Mouse (Mus musculus) left cerebral cortex, postnatal 10 days (tissue): ENCODE measurements around the gene Hspg2. TPM values are rescaled to one million over a fixed set of nuclear protein-coding genes. Genes with fewer than 3 reads are reported as not detected.

Experiments
- DNase-seq, 2 experiments: peaks; one replicate each; pipeline ENCODE4 v3.0.0; 2021 to 2022; ENCODE audit warnings: low spot score in 2 of 2, mixed read lengths in 1 of 2; ENCODE audit errors: extremely low spot score in 1 of 2
- intact Hi-C: fragments of 180-260 bp; cut with DNase I; formaldehyde crosslinking; loops from one replicate; pipeline ENCODE4 v1.15.1; 2025
- total RNA-seq, 2 experiments: library from RNA; stranded (reverse); gene quantifications; 2 replicates each; pipeline ENCODE4 v1.2.3; 2021

Hspg2 gene
- total RNA-seq, 2 experiments from 2014 or later = 11.0 to 11.5 TPM

GRCm38 (mm10) chr4:137476065-137476760 is 7.6 kb downstream of the Hspg2 start:
- intact Hi-C loops = no loop called here
- DNase-seq = peak in 1 of 2 experiments; percentile 82

GRCm38 (mm10) chr4:137476761-137477237 is 8.2 kb downstream of the Hspg2 start:
- DNase-seq = peak in 1 of 2 experiments; percentile 67
- intact Hi-C loops = no loop called here

- intact Hi-C loops = no loop called here
These were observed 9.0 kb downstream of the Hspg2 start for GRCm38 (mm10) chr4:137477611-137478010.

GRCm38 (mm10) chr4:137478306-137478705 is 9.7 kb downstream of the Hspg2 start:
- DNase-seq = no peak
- intact Hi-C loops = no loop called here

More at GRCm38 (mm10) chr4:137477611-137478010, 9.0 kb downstream of the Hspg2 start:
- no peak for DNase-seq

- no peak for DNase-seq
- intact Hi-C loops = no loop called here
These were observed 11.2 kb downstream of the Hspg2 start for GRCm38 (mm10) chr4:137479757-137480156.

GRCm38 (mm10) chr4:137480191-137480992 is 11.8 kb downstream of the Hspg2 start:
- intact Hi-C loops = no loop called here
- DNase-seq = no peak

GRCm38 (mm10) chr4:137480993-137481340 is 12.4 kb downstream of the Hspg2 start:
- intact Hi-C loops = no loop called here
- DNase-seq = no peak

- DNase-seq = no peak
- intact Hi-C loops = no loop called here
These were observed 12.9 kb downstream of the Hspg2 start for GRCm38 (mm10) chr4:137481381-137482030.

- no peak for DNase-seq
- intact Hi-C loops = no loop called here
These were observed 15.3 kb downstream of the Hspg2 start for GRCm38 (mm10) chr4:137483871-137484270.

- intact Hi-C loops = no loop called here
- DNase-seq = peak in 1 of 2 experiments; percentile 77
These were observed 16.0 kb downstream of the Hspg2 start for GRCm38 (mm10) chr4:137484586-137484985.

GRCm38 (mm10) chr4:137485258-137485960 is 16.8 kb downstream of the Hspg2 start:
- no peak for DNase-seq
- intact Hi-C loops = no loop called here

GRCm38 (mm10) chr4:137486081-137487014 is 17.8 kb downstream of the Hspg2 start:
- intact Hi-C loops = no loop called here
- peak in 1 of 2 experiments; percentile 72 for DNase-seq

GRCm38 (mm10) chr4:137487286-137488000 is 18.9 kb downstream of the Hspg2 start:
- intact Hi-C loops = no loop called here
- DNase-seq = peak in 1 of 2 experiments; percentile 70

- DNase-seq = no peak
- intact Hi-C loops = no loop called here
These were observed 19.5 kb downstream of the Hspg2 start for GRCm38 (mm10) chr4:137488038-137488437.

- peak in 1 of 2 experiments; percentile 71 for DNase-seq
- intact Hi-C loops = no loop called here
These were observed 20.2 kb downstream of the Hspg2 start for GRCm38 (mm10) chr4:137488571-137489303.

- DNase-seq = no peak
- intact Hi-C loops = no loop called here
These were observed 21.4 kb downstream of the Hspg2 start for GRCm38 (mm10) chr4:137489996-137490395.

GRCm38 (mm10) chr4:137492563-137492962 is 24.0 kb downstream of the Hspg2 start:
- intact Hi-C loops = no loop called here
- DNase-seq = no peak
